7 mouse cellular contexts compared by ENCODE assay signal in genomic region chr1:191224302-191224980, GRCm38 (mm10). TPM values are rescaled to one million over a fixed set of nuclear protein-coding genes. Genes with fewer than 3 reads are reported as not detected.
DNase-seq lines count a peak whose midpoint lies in the region; ATAC-seq and TF ChIP-seq lines count a peak whose summit lies in the region.

No protein-coding gene starts in this region.

- H3K27ac ChIP-seq in embryonic facial prominence, embryonic 11.5 days (replicated peaks; ENCODE audit: low read depth, low read length): 0 out of 2 replicates have a peak overlapping the region, but pooled peaks have one; percentile 28
- H3K27ac ChIP-seq in kidney, adult 2 months (ENCODE audit: insufficient read depth, low read depth, low read length): peak overlapping the region; percentile 92
- H3K27ac ChIP-seq in limb, embryonic 12.5 days: peak overlapping the region; percentile 53
- H3K27ac ChIP-seq in midbrain, embryonic 15.5 days: peak overlapping the region; percentile 64
- peak overlapping the region; percentile 97 for H3K27ac ChIP-seq in spleen, adult 2 months (ENCODE audit: insufficient read depth, low read length)

- H3K27me3 ChIP-seq in embryonic facial prominence, embryonic 11.5 days (ENCODE audit: control insufficient read depth, insufficient read depth, low read length): no peaks in the 10 kb centered on the region
- H3K27me3 ChIP-seq in kidney, adult 2 months (replicated peaks; ENCODE audit: control insufficient read depth, insufficient read depth, low read length): no peaks in the 10 kb centered on the region
- H3K27me3 ChIP-seq in limb, embryonic 12.5 days: no peaks in the 10 kb centered on the region
- no peaks in the 10 kb centered on the region for H3K27me3 ChIP-seq in midbrain, embryonic 15.5 days (replicated peaks)
- H3K27me3 ChIP-seq in spleen, adult 2 months (ENCODE audit: control insufficient read depth, insufficient read depth, low read length): no peaks in the 10 kb centered on the region

- WGBS in embryonic facial prominence, embryonic 11.5 days: under 1% methylated on average over 57 of the region's 57 CpGs
- under 1% methylated on average over 57 of the region's 57 CpGs for WGBS in kidney, adult 2 months
- WGBS in limb, embryonic 12.5 days: under 1% methylated on average over 57 of the region's 57 CpGs
- WGBS in midbrain, embryonic 15.5 days: 1% methylated on average over 57 of the region's 57 CpGs
- WGBS in spleen, adult 2 months: under 1% methylated on average over 57 of the region's 57 CpGs

- H3K36me3 ChIP-seq in embryonic facial prominence, embryonic 11.5 days (replicated peaks; ENCODE audit: control insufficient read depth, insufficient read depth, low read depth, low read length): no peaks in the 10 kb centered on the region
- H3K36me3 ChIP-seq in kidney, adult 2 months (ENCODE audit: control insufficient read depth, insufficient read depth, low read length): no peaks in the 10 kb centered on the region
- no peaks in the 10 kb centered on the region for H3K36me3 ChIP-seq in limb, embryonic 12.5 days
- no peaks in the 10 kb centered on the region for H3K36me3 ChIP-seq in midbrain, embryonic 15.5 days (replicated peaks)
- no peaks in the 10 kb centered on the region for H3K36me3 ChIP-seq in spleen, adult 2 months (ENCODE audit: control insufficient read depth, insufficient read depth, low read length)

- no peaks in the 10 kb centered on the region for H3K4me1 ChIP-seq in embryonic facial prominence, embryonic 11.5 days (ENCODE audit: control insufficient read depth, insufficient read depth, low read length)
- H3K4me1 ChIP-seq in kidney, adult 2 months (ENCODE audit: control insufficient read depth, insufficient read depth, low read length): peaks cover 5% of the 10 kb centered on the region
- H3K4me1 ChIP-seq in limb, embryonic 12.5 days (replicated peaks): peaks cover 13% of the 10 kb centered on the region
- H3K4me1 ChIP-seq in midbrain, embryonic 15.5 days: peaks cover 18% of the 10 kb centered on the region
- H3K4me1 ChIP-seq in spleen, adult 2 months (ENCODE audit: control insufficient read depth, insufficient read depth, insufficient read length): peaks cover 11% of the 10 kb centered on the region; the same call in 1 of the 2 replicates

- ATAC-seq in embryonic facial prominence, embryonic 11.5 days (replicated peaks; ENCODE audit: insufficient number of reproducible peaks, low FRiP score, low TSS enrichment, low read depth): peak; percentile 73
- peak; percentile 84 for ATAC-seq in limb, embryonic 12.5 days (ENCODE audit: insufficient number of reproducible peaks, insufficient read depth, low FRiP score, low TSS enrichment, low read depth)
- ATAC-seq in midbrain, embryonic 15.5 days (replicated peaks): peak; percentile 91

- no peaks in the 10 kb centered on the region for H3K9me3 ChIP-seq in embryonic facial prominence, embryonic 11.5 days (replicated peaks; ENCODE audit: control insufficient read depth, low read length)
- no peaks in the 10 kb centered on the region for H3K9me3 ChIP-seq in limb, embryonic 12.5 days
- no peaks in the 10 kb centered on the region for H3K9me3 ChIP-seq in midbrain, embryonic 15.5 days

- H3K9ac ChIP-seq in embryonic facial prominence, embryonic 11.5 days (replicated peaks; ENCODE audit: low read length): peak overlapping the region; percentile 79
- H3K9ac ChIP-seq in limb, embryonic 12.5 days (replicated peaks): peak overlapping the region; percentile 69
- peak overlapping the region; percentile 81 for H3K9ac ChIP-seq in midbrain, embryonic 15.5 days

- TF ChIP-seq CTCF in kidney, adult 2 months (conservative IDR thresholded peaks at IDR 0.05; ENCODE audit: insufficient read depth, insufficient read length, low read depth, low read length): no peak
- no peak for TF ChIP-seq CTCF in spleen, adult 2 months (IDR thresholded peaks at IDR 0.05; ENCODE audit: extremely low read depth, insufficient read depth, insufficient read length, insufficient replicate concordance)

- TF ChIP-seq POLR2A in kidney, adult 2 months (IDR thresholded peaks at IDR 0.05; ENCODE audit: low read depth, low read length): peak; percentile 30
- peak; percentile 57; the same call in 1 of the 2 replicates for TF ChIP-seq POLR2A in spleen, adult 2 months (IDR thresholded peaks at IDR 0.05; ENCODE audit: low read depth, low read length)

- H3K4me2 ChIP-seq in embryonic facial prominence, embryonic 11.5 days (ENCODE audit: low read depth, low read length): peak overlapping the region; percentile 98
- peak overlapping the region; percentile 95 for H3K4me2 ChIP-seq in limb, embryonic 12.5 days
- H3K4me2 ChIP-seq in midbrain, embryonic 15.5 days: peak overlapping the region; percentile 83

- peak overlapping the region; percentile 81 for H3K4me3 ChIP-seq in embryonic facial prominence, embryonic 11.5 days (ENCODE audit: low read depth, low read length)
- H3K4me3 ChIP-seq in kidney, adult 2 months (ENCODE audit: insufficient read depth, low read depth, low read length): peak overlapping the region; percentile 90
- peak overlapping the region; percentile 72 for H3K4me3 ChIP-seq in limb, embryonic 12.5 days (replicated peaks)
- H3K4me3 ChIP-seq in midbrain, embryonic 15.5 days: peak overlapping the region; percentile 84
- peak overlapping the region; percentile 87 for H3K4me3 ChIP-seq in spleen, adult 2 months (ENCODE audit: extremely low read depth, insufficient read depth, insufficient read length)

- DNase-seq in adrenal gland, postnatal 14 days: peak; percentile 96
- peak; percentile 96 for DNase-seq in embryonic facial prominence, embryonic 11.5 days (ENCODE audit: low spot score)
- peak; percentile 96 to 97 for DNase-seq in heart, adult 18-20 months
- peak; percentile 96 for DNase-seq in kidney, adult 2 months
- DNase-seq in spleen, adult 2 months (ENCODE audit: low read depth in 1 of 2, low spot score in 2 of 2): peak; percentile 91

RNA-seq across cellular contexts. Expression of gene Atf3, which starts 6.6 kb away (rescaled TPM):
- 2.4 and 4.8 TPM in 2 replicates for total RNA-seq in adrenal gland, postnatal 14 days (2021)
- 2.1 and 2.4 TPM in 2 replicates for polyA plus RNA-seq in embryonic facial prominence, embryonic 11.5 days (2014; fragmentation: Nextera tagmentation; extraction: Ambion mirVana)
- total RNA-seq in heart, adult 18-20 months (2021): 10 to 100 TPM; 11.7 to 19.1 TPM
- polyA plus RNA-seq in kidney, adult 2 months (2012; rRNA removed): 1.2 and 1.5 TPM in 2 replicates
- polyA plus RNA-seq in limb, embryonic 12.5 days (2016; fragmentation: Nextera tagmentation; extraction: Ambion mirVana): 1.9 and 2.9 TPM in 2 replicates
- 1.5 and 1.6 TPM in 2 replicates for polyA plus RNA-seq in midbrain, embryonic 15.5 days (2015; fragmentation: Nextera tagmentation; extraction: Ambion mirVana)
- 1.6 and 2.3 TPM in 2 replicates for polyA plus RNA-seq in spleen, adult 2 months (2012; rRNA removed)

RNA-seq across cellular contexts. Expression of gene Fam71a, which starts 59.8 kb away (rescaled TPM):
- total RNA-seq in adrenal gland, postnatal 14 days (2021): not detected in 2 replicates
- polyA plus RNA-seq in embryonic facial prominence, embryonic 11.5 days (2014; fragmentation: Nextera tagmentation; extraction: Ambion mirVana): not detected in 2 replicates
- not detected for total RNA-seq in heart, adult 18-20 months (2021)
- not detected in 2 replicates for polyA plus RNA-seq in kidney, adult 2 months (2012; rRNA removed)
- polyA plus RNA-seq in limb, embryonic 12.5 days (2016; fragmentation: Nextera tagmentation; extraction: Ambion mirVana): not detected in 2 replicates
- polyA plus RNA-seq in midbrain, embryonic 15.5 days (2015; fragmentation: Nextera tagmentation; extraction: Ambion mirVana): not detected in 2 replicates
- not detected in 2 replicates for polyA plus RNA-seq in spleen, adult 2 months (2012; rRNA removed)

Comparison
In these comparisons a context has a peak if more than half of its experiments do, and no peak if none do; other contexts are left out.
1. Peak in every context shown above with its lines: DNase-seq, ATAC-seq, H3K4me3 ChIP-seq and H3K27ac ChIP-seq.
2. H3K27ac ChIP-seq: peak in every context shown above with its lines; median percentile 97 in spleen, adult 2 months; 92 in kidney, adult 2 months; 64 in midbrain, embryonic 15.5 days; 53 in limb, embryonic 12.5 days; 28 in embryonic facial prominence, embryonic 11.5 days.